Mouse (Mus musculus) liver, embryonic 11.5 days (tissue): ENCODE data around the gene Xrra1. TPM values are rescaled to one million over a fixed set of nuclear protein-coding genes. Genes with fewer than 3 reads are reported as not detected.
A peak's percentile ranks its signal among the peaks of the same experiment; 100 is the strongest.
"Not testable (repeated sequence)": the region's sequence is repeated elsewhere in the genome, so short reads cannot be mapped to it uniquely, and the experiment has no call there.

ENCODE experiments used
- ATAC-seq: fragments of 200-750 bp; cut with Nextera tagmentation; replicated peaks from 2 replicates; pipeline ENCODE4 v1.8.0; 2017; ENCODE audit warnings: moderate number of reproducible peaks, mild to moderate bottlenecking, moderate TSS enrichment, moderate library complexity; ENCODE audit not compliant: low FRiP score
- DNase-seq: peaks from one replicate; pipeline ENCODE4 v3.0.0-alpha.2; 2017; ENCODE audit warnings: low spot score
- H3K27ac ChIP-seq: fragments of 300-500 bp; sonication (generic); 2 replicates; pipeline ENCODE4 v1.5.1; 2014; ENCODE audit warnings: mild to moderate bottlenecking, low read depth, low read length, control low read depth
- H3K27me3 ChIP-seq: fragments of 300-500 bp; sonication (generic); replicated peaks from 2 replicates; pipeline ENCODE4 v1.6.1; 2014; ENCODE audit warnings: low read length, mixed read lengths; ENCODE audit not compliant: control insufficient read depth, insufficient read depth
- H3K36me3 ChIP-seq: fragments of 300-500 bp; sonication (generic); 2 replicates; pipeline ENCODE4 v1.6.1; 2014; ENCODE audit warnings: mild to moderate bottlenecking, low read length, moderate library complexity, mixed read lengths; ENCODE audit not compliant: control insufficient read depth, insufficient read depth
- H3K4me1 ChIP-seq: fragments of 300-500 bp; sonication (generic); replicated peaks from 2 replicates; pipeline ENCODE4 v1.6.1; 2014; ENCODE audit warnings: low read length, mixed read lengths; ENCODE audit not compliant: control insufficient read depth, insufficient read depth
- H3K4me2 ChIP-seq: fragments of 300-500 bp; sonication (generic); 2 replicates; pipeline ENCODE4 v1.6.1; 2014; ENCODE audit warnings: mild to moderate bottlenecking, control low read depth, moderate library complexity
- H3K4me3 ChIP-seq: fragments of 300-500 bp; sonication (generic); 2 replicates; pipeline ENCODE4 v1.5.1; 2014; ENCODE audit warnings: low read depth, low read length, control low read depth
- H3K9ac ChIP-seq: fragments of 300-500 bp; sonication (generic); 2 replicates; pipeline ENCODE4 v1.6.1; 2014; ENCODE audit warnings: low read depth, low read length, control low read depth
- H3K9me3 ChIP-seq: fragments of 300-500 bp; sonication (generic); 2 replicates; pipeline ENCODE4 v1.6.1; 2016; ENCODE audit warnings: low read length, inconsistent platforms, mixed read lengths; ENCODE audit not compliant: control insufficient read depth
- WGBS: fragments of 180-500 bp; shearing (Covaris S2); extraction: QIAGEN DNeasy Blood & Tissue Kit; methylation state at CpG from one replicate; pipeline ENCODE4 v1.1.7; 2014; 5-methylcytosine and 5-hydroxymethylcytosine counted together
- polyA plus RNA-seq: library from polyadenylated mRNA; unstranded; fragments of >200 nt; fragmentation: Nextera tagmentation; extraction: Ambion mirVana; gene quantifications from 2 replicates; pipeline ENCODE4 v1.2.1, GENCODE M21; 2014

The Xrra1 gene
- 0.10 and 0.17 TPM in 2 replicates for polyA plus RNA-seq

GRCm38 (mm10) chr7:99858813-99859585, at the start of gene Xrra1:
Xrra1 (plus strand) TSS chr7:99859116.
- DNase-seq (peak; percentile 95), ATAC-seq (peak; percentile 96)
- no peaks in the 10 kb centered on the region for H3K9me3 ChIP-seq
- peak within 1 kb of the TSS; percentile 90 for H3K4me2 ChIP-seq
- H3K4me1 ChIP-seq = peaks cover 13% of the 10 kb centered on the region
- H3K27me3 ChIP-seq = no peaks in the 10 kb centered on the region
- H3K27ac ChIP-seq = peak within 1 kb of the TSS; percentile 57; the same call in 1 of the 2 replicates
- peaks cover 4% of the 10 kb centered on the region; the same call in 1 of the 2 replicates for H3K36me3 ChIP-seq
- peak within 1 kb of the TSS; percentile 90 for H3K9ac ChIP-seq
- WGBS = under 1% methylated on average over 42 of the region's 42 CpGs
- peak within 1 kb of the TSS; percentile 83 for H3K4me3 ChIP-seq

- H3K9ac ChIP-seq = no peak overlapping the region
- H3K4me1 ChIP-seq = no peaks in the 10 kb centered on the region
- 80% methylated on average over 2 of the region's 2 CpGs for WGBS
- H3K27ac ChIP-seq = no peak overlapping the region
- H3K9me3 ChIP-seq = no peaks in the 10 kb centered on the region
- peaks cover 7% of the 10 kb centered on the region; the same call in 1 of the 2 replicates for H3K36me3 ChIP-seq
- H3K4me2 ChIP-seq = no peak overlapping the region
- no peak overlapping the region for H3K4me3 ChIP-seq
- no peak for DNase-seq
- ATAC-seq = no peak
- no peaks in the 10 kb centered on the region for H3K27me3 ChIP-seq
These were observed 48.1 kb upstream of the Xrra1 start for GRCm38 (mm10) chr7:99810814-99811213.

DNA sequence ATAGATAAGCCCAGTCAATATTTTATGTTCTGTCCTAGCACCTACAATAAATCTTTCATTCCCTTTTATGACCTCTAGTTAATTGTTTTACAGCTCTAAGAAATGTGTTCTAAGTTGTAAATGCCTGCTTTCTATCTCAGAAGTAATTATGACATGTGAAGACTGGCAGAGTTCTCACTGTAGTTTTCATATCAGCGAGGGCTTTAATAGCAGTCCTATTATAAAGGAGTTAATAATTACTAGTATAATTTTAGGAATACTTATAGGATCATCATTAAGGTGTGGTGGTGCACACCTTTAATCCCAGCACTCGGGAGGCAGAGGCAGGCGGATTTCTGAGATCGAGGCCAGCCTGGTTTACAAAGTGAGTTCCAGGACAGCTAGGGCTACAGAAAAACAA, 47.3 kb upstream of the Xrra1 start:
- H3K4me1 ChIP-seq = no peaks in the 10 kb centered on the region
- H3K9ac ChIP-seq = no peak overlapping the region
- H3K4me2 ChIP-seq = no peak overlapping the region
- no peak overlapping the region for H3K4me3 ChIP-seq
- no peak for DNase-seq
- no peak for ATAC-seq
- no peaks in the 10 kb centered on the region for H3K27me3 ChIP-seq
- H3K27ac ChIP-seq = no peak overlapping the region
- peaks cover 7% of the 10 kb centered on the region; the same call in 1 of the 2 replicates for H3K36me3 ChIP-seq
- no peaks in the 10 kb centered on the region for H3K9me3 ChIP-seq
- 83% methylated on average over 4 of the region's 4 CpGs for WGBS

- Histone ChIP-seq H3K27me3 (no peaks in the 10 kb centered on the region), H3K36me3 (peaks cover 7% of the 10 kb centered on the region; the same call in 1 of the 2 replicates), H3K4me3 (no peak overlapping the region), H3K27ac (no peak overlapping the region), H3K4me1 (peaks cover 3% of the 10 kb centered on the region; the same call in 1 of the 2 replicates), H3K9ac (no peak overlapping the region), H3K4me2 (no peak overlapping the region), H3K9me3 (no peaks in the 10 kb centered on the region)
- no peak for ATAC-seq
- no peak for DNase-seq
- 90% methylated on average over 11 of the region's 11 CpGs for WGBS
These were observed 45.5 kb upstream of the Xrra1 start for GRCm38 (mm10) chr7:99813394-99813793.

DNA sequence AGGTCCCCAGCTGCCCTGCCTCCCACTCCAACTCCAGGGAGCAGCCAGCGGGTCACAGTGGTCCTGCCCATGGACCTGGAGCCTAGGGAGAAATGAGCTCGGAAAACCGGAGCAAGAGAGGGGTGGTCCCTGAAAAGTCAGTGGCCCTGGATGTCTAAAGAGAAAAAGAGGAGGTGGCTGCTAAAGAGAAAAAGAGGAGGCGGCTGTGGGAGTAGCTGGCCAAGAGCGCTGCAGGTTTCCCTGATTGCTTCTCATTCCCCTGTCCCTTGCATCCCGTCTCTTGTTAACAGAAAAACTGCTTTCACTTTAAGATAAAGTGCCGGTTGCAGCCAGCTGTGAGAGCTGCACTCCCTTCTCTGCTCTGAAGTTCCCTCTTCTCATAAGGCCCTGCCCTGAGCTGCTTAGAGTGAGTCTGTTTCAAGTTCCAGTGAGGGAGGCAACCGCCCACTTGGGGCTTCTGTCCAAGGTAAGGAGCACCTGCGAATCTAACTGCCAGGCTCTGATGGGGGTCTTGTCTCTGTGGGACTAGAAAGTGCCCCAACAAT, 40.7 kb upstream of the Xrra1 start:
- 16% methylated on average over 9 of the region's 9 CpGs for WGBS

GRCm38 (mm10) chr7:99821953-99822352, 37.0 kb upstream of the Xrra1 start:
- peaks cover 47% of the 10 kb centered on the region for H3K4me1 ChIP-seq
- 75% methylated on average over 2 of the region's 2 CpGs for WGBS
- H3K4me2 ChIP-seq = peak overlapping the region; percentile 58
- H3K27me3 ChIP-seq = no peaks in the 10 kb centered on the region
- no peaks in the 10 kb centered on the region for H3K9me3 ChIP-seq
- H3K4me3 ChIP-seq = no peak overlapping the region
- peak overlapping the region; percentile 78 for H3K27ac ChIP-seq
- DNase-seq = no peak
- 0 out of 2 replicates have a peak, but pooled peaks have one; percentile 37 for ATAC-seq
- no peak overlapping the region for H3K9ac ChIP-seq
- H3K36me3 ChIP-seq = no peaks in the 10 kb centered on the region

More for the DNA sequence above, 40.7 kb upstream of the Xrra1 start:
- not testable (repeated sequence) for ATAC-seq, H3K9me3 ChIP-seq, H3K27me3 ChIP-seq, H3K36me3 ChIP-seq, H3K4me3 ChIP-seq, DNase-seq
- H3K4me1 ChIP-seq = peaks cover 19% of the 10 kb centered on the region
- H3K9ac ChIP-seq = 0 out of 2 replicates have a peak overlapping the region, but pooled peaks have one; percentile 14
- H3K4me2 ChIP-seq = peak overlapping the region; percentile 47
- H3K27ac ChIP-seq = peak overlapping the region; percentile 19; the same call in 1 of the 2 replicates

DNA sequence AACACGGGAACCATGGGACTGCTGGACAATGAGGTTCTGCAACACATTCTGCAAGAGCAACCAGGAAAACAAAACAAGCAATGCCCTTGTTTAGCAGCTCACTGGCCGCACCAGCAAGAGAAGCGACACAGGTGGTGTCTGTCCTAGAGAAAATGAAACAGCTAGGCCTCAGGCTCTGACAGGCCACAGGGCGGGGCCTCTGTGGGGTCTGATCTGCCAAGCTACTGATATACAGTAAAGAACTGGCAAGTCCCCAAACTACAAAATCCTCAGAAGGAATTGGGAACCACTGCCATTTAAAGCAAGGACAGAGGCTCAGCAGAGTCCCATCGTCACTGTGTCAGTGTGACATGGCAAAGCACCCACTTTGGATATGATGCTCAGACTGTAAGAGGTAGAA, 36.5 kb upstream of the Xrra1 start:
- Histone ChIP-seq H3K27me3 (no peaks in the 10 kb centered on the region), H3K36me3 (no peaks in the 10 kb centered on the region), H3K27ac (peak overlapping the region; percentile 78), H3K9me3 (no peaks in the 10 kb centered on the region), H3K9ac (peak overlapping the region; percentile 32; the same call in 1 of the 2 replicates), H3K4me1 (peaks cover 49% of the 10 kb centered on the region), H3K4me2 (peak overlapping the region; percentile 58), H3K4me3 (no peak overlapping the region)
- DNase-seq (no peak), ATAC-seq (peak; percentile 75)
- WGBS = 67% methylated on average over 5 of the region's 5 CpGs

DNA sequence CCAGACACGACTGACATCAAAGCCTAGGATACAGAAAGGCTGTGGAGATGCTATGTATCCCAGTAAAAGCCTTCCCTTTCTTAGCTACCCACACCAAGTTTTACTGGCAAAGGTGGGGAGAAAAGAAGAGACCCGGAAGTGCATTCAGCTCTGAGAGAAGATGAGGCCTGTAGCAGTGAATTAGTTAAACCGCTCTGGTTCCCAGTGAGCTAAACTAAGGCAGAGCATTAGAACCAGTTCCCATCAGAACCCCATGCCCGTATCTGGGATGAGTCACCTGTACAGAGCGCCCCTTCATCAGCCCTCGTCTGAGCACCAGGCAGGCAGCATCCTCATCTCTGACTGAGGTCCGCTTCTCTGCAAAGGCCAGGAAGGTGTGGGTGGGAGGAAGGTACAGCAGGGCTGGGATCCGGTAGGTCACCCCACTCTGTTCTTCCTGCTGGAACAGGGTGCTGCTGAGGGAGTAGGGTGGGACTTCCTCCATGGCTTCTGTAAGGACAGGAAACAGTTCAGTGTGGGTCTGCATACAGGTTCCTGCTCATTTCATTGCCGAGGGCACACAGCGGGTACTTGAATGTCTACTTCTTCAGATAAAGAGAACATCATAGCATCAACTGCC, 35.8 kb upstream of the Xrra1 start:
- Histone ChIP-seq H3K9ac (peak overlapping the region; percentile 32; the same call in 1 of the 2 replicates), H3K36me3 (no peaks in the 10 kb centered on the region), H3K4me2 (peak overlapping the region; percentile 58), H3K4me3 (no peak overlapping the region), H3K27me3 (no peaks in the 10 kb centered on the region), H3K27ac (peak overlapping the region; percentile 78), H3K4me1 (peaks cover 47% of the 10 kb centered on the region), H3K9me3 (no peaks in the 10 kb centered on the region)
- WGBS = 80% methylated on average over 10 of the region's 10 CpGs
- DNase-seq = no peak
- ATAC-seq = no peak
